Mouse (Mus musculus) thymus, adult 2 months (tissue): ENCODE measurements at regions not wholly inside any gene's neighbourhood (a gene's known extent, or its start where the extent isn't known, plus 50 kb on each side); places are given as distances from the start of the nearest gene placed in this dataset.

Experiments
- CTCF ChIP-seq: fragments of 200-500 bp; IDR thresholded peaks from 2 replicates; pipeline ENCODE4 v1.5.1; 2012; ENCODE audit warnings: mild to moderate bottlenecking, control low read depth, low read length, moderate library complexity, borderline replicate concordance; ENCODE audit not compliant: control insufficient read depth, poor library complexity, insufficient read depth; ENCODE audit errors: extremely low read depth
- POLR2A ChIP-seq: fragments of 200-500 bp; IDR thresholded peaks from 2 replicates; pipeline ENCODE4 v1.6.1; 2012; ENCODE audit warnings: mild to moderate bottlenecking, low read length, control low read depth, moderate library complexity; ENCODE audit not compliant: control insufficient read depth, poor library complexity, insufficient read depth; ENCODE audit errors: extremely low read depth

DNA sequence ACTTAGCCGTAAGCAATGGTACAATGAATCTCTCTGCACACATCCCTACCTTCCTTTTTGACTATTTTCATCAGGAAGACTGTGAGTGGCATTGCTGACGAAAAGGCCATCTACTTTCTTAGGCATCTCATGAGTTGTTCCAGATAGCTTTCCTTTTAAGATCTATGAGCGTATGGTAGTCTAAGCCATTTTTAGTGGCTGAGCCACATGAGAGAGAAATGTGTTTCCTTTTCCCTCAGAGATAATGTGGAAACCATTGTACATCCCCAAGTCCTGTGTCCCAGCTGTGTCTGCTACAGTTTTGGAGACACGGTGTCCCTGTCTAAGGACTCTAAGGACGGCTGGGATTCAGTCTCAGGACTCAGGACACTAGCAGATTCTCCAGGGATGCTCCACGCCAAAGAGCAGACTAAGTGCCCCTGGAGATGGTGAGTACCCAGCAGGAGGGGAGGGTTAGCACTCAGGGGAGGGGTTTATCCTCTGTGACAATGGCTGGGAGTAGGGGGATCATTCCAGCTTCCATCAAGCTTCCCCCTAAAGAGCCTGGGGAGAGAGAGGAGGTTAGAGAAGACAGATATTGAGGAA lies 199.0 kb downstream of the Cdca7 start:
- no peak for TF ChIP-seq POLR2A
- no peak for TF ChIP-seq CTCF
